Mouse (Mus musculus) limb, embryonic 11.5 days (tissue): ENCODE measurements at regions not wholly inside any gene's neighbourhood (a gene's known extent, or its start where the extent isn't known, plus 50 kb on each side); places are given as distances from the start of the nearest gene placed in this dataset.

ENCODE experiments used
- ATAC-seq: fragments of 200-750 bp; cut with Nextera tagmentation; 2 replicates; pipeline ENCODE4 v1.8.0; 2017; ENCODE audit warnings: low read depth; ENCODE audit not compliant: insufficient number of reproducible peaks, low FRiP score, low TSS enrichment
- DNase-seq: peaks from one replicate; pipeline ENCODE4 v3.0.0-alpha.2; 2015; ENCODE audit warnings: low spot score
- H3K27ac ChIP-seq: fragments of 300-500 bp; sonication (generic); replicated peaks from 2 replicates; pipeline ENCODE4 v1.5.1; 2014; ENCODE audit warnings: low read depth, mild to moderate bottlenecking, low read length
- H3K27me3 ChIP-seq: fragments of 300-500 bp; sonication (generic); 2 replicates; pipeline ENCODE4 v1.6.1; 2014; ENCODE audit warnings: mild to moderate bottlenecking, low read length, mixed read lengths; ENCODE audit not compliant: control insufficient read depth, insufficient read depth
- H3K36me3 ChIP-seq: fragments of 300-500 bp; sonication (generic); 2 replicates; pipeline ENCODE4 v1.6.1; 2014; ENCODE audit warnings: mild to moderate bottlenecking, low read length, moderate library complexity, mixed read lengths; ENCODE audit not compliant: control insufficient read depth, insufficient read depth
- H3K4me1 ChIP-seq: fragments of 300-500 bp; sonication (generic); 2 replicates; pipeline ENCODE4 v1.6.1; 2014; ENCODE audit warnings: low read length, mixed read lengths; ENCODE audit not compliant: control insufficient read depth, insufficient read depth
- H3K4me2 ChIP-seq: fragments of 300-500 bp; sonication (generic); 2 replicates; pipeline ENCODE4 v1.6.1; 2014; ENCODE audit warnings: low read depth, mild to moderate bottlenecking, moderate library complexity; ENCODE audit not compliant: severe bottlenecking
- H3K4me3 ChIP-seq: fragments of 300-500 bp; sonication (generic); 2 replicates; pipeline ENCODE4 v1.5.1; 2014; ENCODE audit warnings: low read depth, low read length
- H3K9ac ChIP-seq: fragments of 300-500 bp; sonication (generic); 2 replicates; pipeline ENCODE4 v1.6.1; 2014; ENCODE audit warnings: mild to moderate bottlenecking, low read length
- H3K9me3 ChIP-seq: fragments of 300-500 bp; sonication (generic); 2 replicates; pipeline ENCODE4 v1.6.1; 2016; ENCODE audit warnings: low read length; ENCODE audit not compliant: control insufficient read depth
- WGBS: fragments of 180-500 bp; shearing (Covaris S2); extraction: QIAGEN DNeasy Blood & Tissue Kit; methylation state at CpG from one replicate; pipeline ENCODE4 v1.1.7; 2014; 5-methylcytosine and 5-hydroxymethylcytosine counted together

DNA sequence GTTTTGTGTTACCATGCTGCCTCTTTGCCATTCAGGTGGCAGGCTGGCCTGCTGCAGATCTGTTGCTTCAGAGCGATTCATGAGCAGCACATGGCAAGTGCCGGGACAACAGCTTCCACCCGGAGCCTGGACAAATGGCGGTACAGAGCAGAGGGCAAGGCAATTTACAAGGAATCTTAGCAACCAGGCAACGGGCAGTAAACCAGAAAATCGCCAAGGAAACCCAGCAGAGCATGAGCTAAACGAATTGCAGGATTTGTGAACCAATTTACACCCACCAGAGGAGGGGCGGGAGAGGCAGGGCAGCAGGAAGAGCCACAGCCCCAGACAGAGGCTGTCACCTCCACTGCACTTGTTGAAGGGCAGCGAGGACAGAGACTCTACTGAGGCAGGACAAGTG is 60.5 kb upstream of the Loxl4 start:
- Histone ChIP-seq H3K4me1 (peaks cover 2% of the 10 kb centered on the region; the same call in 1 of the 2 replicates), H3K27ac (no peak overlapping the region), H3K4me2 (no peak overlapping the region), H3K36me3 (no peaks in the 10 kb centered on the region), H3K27me3 (no peaks in the 10 kb centered on the region), H3K4me3 (no peak overlapping the region), H3K9me3 (no peaks in the 10 kb centered on the region), H3K9ac (no peak overlapping the region)
- no peak for ATAC-seq
- WGBS, result 8% methylated on average over 9 of the region's 9 CpGs
- DNase-seq, result peak; percentile 32

DNA sequence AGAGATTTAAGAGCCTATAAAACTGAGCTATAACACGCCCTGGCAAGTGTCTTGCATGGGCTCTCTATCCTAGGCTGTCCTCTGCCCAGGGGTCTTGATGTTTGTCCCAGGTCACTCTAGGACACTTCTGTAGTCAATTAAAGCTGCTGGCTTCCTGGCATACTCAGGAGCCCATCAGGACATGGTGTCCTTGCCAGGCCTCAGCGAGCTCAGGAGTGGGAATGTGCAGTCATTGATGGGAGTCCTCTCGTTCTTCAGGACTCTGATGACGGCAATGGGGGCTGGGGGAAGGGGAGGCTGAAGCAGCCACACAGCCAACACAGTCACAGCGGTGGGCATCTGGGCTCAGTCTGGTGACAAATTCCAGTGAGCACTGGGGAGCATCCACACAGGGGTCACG is 57.3 kb upstream of the Loxl4 start:
- Histone ChIP-seq H3K27me3 (no peaks in the 10 kb centered on the region), H3K4me1 (peaks cover 2% of the 10 kb centered on the region; the same call in 1 of the 2 replicates), H3K9ac (no peak overlapping the region), H3K27ac (no peak overlapping the region), H3K36me3 (no peaks in the 10 kb centered on the region), H3K9me3 (no peaks in the 10 kb centered on the region), H3K4me2 (no peak overlapping the region), H3K4me3 (no peak overlapping the region)
- WGBS, result 62% methylated on average over 6 of the region's 6 CpGs
- no peak for DNase-seq
- ATAC-seq, result no peak

- H3K4me3 ChIP-seq, result no peak overlapping the region
- ATAC-seq, result no peak
- H3K9me3 ChIP-seq, result no peaks in the 10 kb centered on the region
- no peak for DNase-seq
- no peak overlapping the region for H3K9ac ChIP-seq
- peaks cover 2% of the 10 kb centered on the region; the same call in 1 of the 2 replicates for H3K4me1 ChIP-seq
- 69% methylated on average over 14 of the region's 14 CpGs for WGBS
- no peak overlapping the region for H3K27ac ChIP-seq
- no peaks in the 10 kb centered on the region for H3K27me3 ChIP-seq
- H3K36me3 ChIP-seq, result no peaks in the 10 kb centered on the region
- H3K4me2 ChIP-seq, result no peak overlapping the region
Measured at GRCm38 (mm10) chr19:42668385-42669098, 55.9 kb upstream of the Loxl4 start.

- 83% methylated on average over 5 of the region's 5 CpGs for WGBS
- no peak overlapping the region for H3K27ac ChIP-seq
Measured at GRCm38 (mm10) chr19:42666906-42667305, 54.3 kb upstream of the Loxl4 start.

More at GRCm38 (mm10) chr19:42666906-42667305, 54.3 kb upstream of the Loxl4 start:
- no peaks in the 10 kb centered on the region for H3K4me1 ChIP-seq
- no peaks in the 10 kb centered on the region for H3K36me3 ChIP-seq
- no peak overlapping the region for H3K9ac ChIP-seq
- H3K9me3 ChIP-seq, result no peaks in the 10 kb centered on the region
- ATAC-seq (no peak), DNase-seq (no peak)
- no peak overlapping the region for H3K4me2 ChIP-seq
- H3K27me3 ChIP-seq, result no peaks in the 10 kb centered on the region
- H3K4me3 ChIP-seq, result no peak overlapping the region
